Mouse (Mus musculus): ENCODE results near the gene Mef2b.
"Not testable (repeated sequence)": the region's sequence is repeated elsewhere in the genome, so short reads cannot be mapped to it uniquely, and the experiment has no call there.

Gene Mef2b

DNA sequence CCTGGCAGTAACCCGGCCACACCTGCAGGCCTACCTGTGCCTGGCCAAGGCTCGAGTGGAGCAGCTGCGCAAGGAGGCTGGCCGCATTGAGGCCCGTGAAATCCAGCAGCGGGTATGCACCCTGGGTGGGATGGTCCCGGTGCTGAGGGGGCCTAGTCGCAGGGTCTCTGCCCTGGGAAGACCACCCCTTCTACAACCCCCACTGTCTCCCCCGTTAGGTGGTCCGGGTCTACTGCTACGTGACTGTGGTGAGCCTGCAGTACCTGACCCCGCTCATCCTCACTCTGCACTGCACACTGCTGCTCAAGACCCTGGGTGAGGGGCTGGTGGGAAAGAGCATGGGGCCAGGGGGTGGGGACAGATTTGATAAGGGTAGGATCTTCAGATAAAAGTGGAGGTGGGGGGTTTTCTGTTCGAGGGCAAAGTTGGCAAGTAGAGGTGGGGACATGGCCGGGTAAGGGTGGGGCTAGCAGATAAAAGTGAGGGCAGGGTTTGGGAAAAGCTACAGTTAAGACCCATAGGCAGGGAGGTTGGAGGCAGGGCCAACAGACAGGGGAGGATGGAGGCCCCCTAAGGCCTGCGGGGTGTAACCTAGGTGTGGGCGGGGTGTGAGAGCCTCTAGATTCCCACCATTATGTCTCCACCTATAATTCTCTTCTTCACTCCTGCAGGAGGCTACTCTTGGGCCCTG lies 41.8 kb downstream of the Mef2b start:
- DNase-seq, result no peak

DNA sequence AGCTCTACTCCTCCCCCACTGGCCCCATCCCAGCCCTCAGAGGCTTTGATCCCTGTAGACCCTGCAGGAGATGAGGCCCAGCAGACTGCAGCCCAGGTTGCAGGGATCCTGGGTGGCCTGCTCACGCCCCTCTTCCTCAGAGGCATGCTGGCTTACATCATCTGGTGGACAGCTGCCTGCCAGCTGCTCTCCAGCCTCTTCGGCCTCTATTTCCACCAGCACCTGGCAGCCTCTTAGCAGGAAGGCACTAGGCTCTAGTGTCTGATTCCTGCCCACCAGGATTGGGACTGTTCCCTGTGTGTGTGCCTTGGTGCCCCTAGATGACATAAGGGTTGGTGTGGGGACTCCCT lies 42.4 kb downstream of the Mef2b start:
- DNase-seq, result no peak

DNA sequence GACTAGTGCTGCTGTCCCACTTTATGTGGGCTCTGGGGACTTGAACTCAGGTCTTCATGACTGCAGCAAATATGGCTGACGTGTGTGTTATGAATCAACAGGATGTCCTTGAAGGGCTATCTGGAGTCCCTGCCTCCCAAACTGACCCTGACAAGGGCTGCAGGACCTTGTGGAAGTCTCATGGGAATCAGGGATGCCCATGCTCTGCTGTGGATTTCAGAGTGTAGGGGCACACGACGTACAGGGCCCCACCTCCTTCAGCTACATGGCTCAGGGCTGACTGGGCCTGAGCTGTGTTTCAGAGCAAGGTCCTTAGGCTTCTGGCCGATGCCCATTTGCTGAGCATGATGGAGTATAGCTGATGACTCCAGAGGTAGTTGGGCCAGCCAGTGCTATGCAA lies 43.7 kb downstream of the Mef2b start:
- DNase-seq, result no peak

DNA sequence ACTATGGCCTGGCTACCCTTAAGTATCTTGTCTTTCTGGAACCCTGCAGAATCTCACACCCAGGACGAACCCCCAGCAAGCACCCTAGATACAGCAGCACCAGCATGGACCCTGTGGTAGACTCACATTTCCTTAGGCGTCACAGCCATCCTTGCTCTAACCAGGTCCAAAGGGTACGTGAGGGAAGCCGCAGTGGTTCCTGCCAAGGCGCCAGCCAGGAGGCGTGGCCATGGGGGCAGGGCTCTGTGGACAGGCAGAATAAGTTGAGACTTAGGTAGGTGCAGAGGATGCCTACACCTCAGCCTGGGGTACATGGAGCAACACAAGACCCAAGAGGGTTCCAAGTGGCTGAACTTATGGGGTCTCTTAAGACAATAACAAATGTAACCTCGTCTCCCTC lies 49.2 kb downstream of the Mef2b start:
- DNase-seq, result no peak

DNA sequence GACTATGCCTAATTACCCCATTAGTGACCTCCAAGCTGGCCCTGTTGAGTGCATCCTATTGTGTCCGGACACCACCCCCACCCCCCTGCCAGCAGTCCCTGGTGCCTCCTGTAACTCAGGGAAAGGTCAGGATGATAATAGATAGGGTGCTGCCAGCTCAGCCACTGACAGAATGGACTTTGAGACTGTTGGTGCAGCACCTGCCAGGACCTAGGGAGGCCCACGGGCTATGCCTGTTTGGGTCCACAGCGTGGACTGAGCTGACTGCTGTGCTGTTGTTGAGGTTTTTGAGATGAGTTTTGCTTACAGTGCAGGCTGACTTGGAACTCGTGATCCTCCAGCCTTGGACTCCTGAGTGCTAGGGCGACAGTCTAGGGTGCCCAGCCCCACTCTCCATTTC lies 53.7 kb downstream of the Mef2b start:
- no peak for DNase-seq

DNA sequence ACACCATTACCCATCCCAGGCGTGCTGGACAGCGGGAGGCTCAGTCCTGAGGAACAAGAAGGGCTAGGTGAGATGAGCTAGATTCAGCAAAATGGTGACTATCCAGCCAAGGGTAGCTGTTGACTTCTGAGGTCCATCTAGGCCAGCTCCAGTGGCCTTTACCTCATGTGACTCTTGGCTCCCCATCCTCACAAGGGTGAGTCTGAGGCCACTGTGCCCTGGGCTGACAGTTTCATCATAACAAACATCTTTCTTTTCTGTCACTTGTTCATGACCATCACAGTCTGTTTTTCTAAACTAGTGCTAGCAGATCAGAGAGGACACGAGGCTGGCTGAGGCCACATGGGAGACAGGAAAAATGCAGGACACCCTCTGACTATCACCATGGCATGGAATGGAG lies 54.7 kb downstream of the Mef2b start:
- no peak for DNase-seq

DNA sequence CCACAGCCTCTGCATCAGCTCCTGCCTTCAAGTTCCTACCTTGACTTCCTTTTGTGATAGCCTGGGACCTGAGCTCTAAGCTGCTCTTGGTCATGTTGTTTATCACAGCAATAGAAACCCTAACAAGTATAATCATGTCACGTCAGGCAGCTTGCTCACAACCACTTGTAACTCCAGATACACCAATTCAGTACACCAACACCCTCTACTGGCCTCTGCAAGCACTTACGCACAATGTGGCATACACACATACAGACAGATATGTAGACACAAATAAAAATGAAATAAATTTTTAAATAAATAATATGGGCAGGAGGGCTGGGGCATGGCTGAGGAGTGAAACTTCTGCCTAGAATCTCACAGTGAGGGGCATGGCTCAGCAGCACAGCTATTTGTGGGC lies 56.3 kb downstream of the Mef2b start:
- no peak for DNase-seq

DNA sequence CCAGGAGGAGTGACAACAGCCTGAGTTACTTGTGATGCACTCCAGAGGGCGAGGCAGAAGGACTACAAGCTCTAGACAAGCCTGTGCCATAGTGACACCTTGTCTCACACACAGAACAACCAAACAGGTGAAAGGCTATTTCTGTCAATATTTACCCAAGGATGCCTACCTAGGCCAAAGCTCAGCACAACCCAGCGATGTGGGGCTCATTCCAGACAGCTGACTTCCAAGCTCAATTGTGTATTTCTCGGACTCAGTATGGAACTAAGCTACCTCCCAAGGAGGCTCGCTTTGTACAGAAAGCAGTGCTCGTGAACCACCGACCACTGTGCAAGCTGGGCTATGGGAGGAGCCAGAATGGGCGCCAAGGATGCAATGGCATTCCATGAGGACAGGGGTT lies 58.1 kb downstream of the Mef2b start:
- no peak for DNase-seq

DNA sequence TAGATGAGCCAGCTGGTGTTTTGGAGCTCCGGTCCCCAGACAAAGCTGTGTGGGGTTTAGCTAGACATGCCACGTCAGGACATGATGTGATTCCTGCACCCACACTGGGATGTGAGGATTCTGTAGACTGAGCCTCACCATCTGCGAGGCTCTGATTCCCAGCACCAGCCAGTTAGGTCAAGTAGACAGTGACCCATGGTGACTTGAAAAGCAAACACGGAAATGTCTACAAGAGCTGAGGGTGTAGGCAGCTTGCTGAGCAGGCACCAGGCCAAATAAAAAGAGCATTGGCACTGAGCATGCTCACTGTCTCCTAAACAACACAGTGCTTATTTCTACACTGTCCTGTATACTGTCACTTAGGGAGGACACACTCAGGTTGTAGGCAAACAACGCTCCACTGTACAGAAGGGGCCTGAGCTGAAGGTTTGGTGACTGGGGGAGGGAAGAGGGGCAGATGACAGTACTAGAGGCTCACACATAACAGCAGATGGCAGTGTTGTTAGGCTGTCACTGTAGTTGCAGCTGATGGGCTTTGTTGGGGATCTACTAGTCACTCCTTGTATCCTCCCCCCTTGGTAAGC lies 60.7 kb downstream of the Mef2b start:
- DNase-seq, result no peak

DNA sequence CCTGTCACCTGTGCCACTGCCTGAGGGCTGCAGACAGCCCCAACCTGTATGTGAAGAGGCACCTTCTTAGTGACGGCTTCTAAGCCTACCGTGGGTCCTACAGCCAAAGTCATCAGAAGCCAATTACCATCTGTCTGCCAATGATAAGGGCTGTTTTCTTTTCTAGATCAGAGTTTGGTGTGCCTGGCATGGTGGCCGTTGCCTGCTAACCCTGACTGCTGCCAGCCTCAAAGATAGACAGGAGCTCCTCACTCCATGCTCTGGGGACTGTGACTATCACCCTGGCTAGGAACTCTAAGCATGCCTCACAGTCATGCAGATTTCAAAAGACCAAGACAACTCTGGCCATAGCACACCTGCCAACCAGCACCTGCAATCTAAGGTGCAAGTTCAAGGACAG lies 61.9 kb downstream of the Mef2b start:
- DNase-seq, result no peak

DNA sequence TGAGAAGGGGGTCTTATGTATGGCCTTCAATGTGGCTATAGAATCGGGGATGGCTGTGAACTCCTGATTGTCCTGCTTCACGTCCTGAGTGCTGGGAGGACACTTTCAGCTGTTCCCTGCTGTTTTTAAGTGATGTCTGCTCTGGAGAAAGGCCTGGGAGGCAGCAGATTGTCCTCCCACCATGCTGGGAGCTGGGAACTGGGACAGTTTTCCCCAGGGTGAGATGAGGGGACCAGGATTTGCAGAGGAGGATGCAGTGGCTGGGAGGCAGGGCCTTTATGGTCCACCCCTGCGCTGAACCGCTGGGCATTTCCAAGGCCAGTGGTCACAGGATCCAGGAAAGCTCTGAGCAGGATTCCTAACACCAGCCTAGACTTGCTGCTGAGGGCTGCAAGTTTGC lies 63.6 kb downstream of the Mef2b start:
- DNase-seq, result no peak

DNA sequence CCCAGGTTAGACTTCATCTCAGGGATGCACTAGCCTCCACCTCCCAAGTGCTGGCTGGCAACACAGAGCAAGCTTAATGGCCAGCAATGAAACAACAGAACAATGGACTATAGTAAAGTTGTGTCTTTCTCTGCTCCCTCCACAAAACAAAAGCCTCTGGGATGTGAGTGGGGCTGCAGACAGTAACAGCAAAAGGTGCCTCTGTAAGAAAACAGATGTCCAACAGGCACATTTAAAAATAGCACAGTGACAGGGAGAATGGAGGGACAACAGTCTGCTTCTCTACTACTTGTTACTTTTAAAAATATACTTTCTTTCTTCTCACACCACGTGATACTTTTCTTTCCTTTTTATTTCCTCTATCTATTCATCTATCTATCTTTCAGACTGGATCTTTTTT lies 65.2 kb downstream of the Mef2b start:
- DNase-seq, result no peak

DNA sequence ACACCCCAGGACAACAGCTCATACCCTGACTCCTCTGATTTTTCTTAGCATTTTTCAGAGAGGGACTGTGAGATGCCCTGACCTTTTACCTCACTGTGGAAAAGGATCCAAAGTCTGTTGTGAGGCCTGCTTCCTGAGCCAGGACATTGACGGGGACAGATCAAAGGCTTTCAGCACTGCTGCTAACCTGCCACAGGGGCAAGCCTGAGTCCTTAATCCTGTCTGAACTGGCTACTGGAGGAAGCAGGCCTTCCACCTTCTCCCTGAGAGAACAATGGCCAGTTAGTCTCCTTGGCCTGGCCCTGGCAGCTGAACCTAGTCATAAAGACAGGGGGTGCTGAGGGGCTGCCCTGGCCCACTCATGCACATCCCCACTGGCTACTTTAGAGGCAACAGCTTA lies 68.6 kb downstream of the Mef2b start:
- DNase-seq, result no peak

DNA sequence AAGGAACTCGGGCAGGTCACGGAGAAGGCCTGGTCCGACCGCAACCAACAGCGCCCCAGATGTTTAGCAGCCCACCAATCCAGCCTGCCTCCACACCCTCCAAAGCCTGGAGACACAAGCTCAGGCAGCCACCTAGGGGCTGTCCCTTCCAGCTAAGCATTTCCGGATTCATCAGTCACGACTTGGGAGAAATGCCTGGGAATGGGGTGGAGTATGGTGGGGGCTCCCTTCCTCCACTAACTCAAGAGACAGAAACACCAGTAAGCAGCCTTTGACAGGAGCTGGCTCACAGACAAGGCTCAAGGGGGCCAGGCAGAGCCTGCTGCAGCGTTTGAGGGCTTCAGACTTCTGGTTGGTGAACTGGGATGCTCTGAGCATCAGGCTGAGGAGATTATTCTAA lies 71.0 kb downstream of the Mef2b start:
- no peak for DNase-seq

DNA sequence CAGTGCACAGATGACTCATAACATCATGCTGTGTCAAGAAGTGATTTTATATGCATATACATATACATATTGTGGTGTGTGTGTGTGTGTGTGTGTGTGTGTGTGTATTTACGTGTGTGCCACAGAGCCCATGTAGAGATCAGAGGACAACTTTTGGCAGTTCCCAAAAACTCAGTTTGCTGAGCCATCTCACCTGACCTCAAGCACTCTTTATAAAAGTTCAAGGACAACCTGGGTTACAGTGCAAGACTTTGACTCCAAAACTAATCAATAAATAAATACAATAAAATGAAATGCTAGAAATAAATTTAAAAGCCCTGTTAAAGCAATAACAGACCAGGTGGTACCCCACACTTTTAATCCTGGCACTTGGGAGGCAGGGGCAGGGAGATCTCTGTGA lies 71.8 kb downstream of the Mef2b start:
- no peak for DNase-seq

DNA sequence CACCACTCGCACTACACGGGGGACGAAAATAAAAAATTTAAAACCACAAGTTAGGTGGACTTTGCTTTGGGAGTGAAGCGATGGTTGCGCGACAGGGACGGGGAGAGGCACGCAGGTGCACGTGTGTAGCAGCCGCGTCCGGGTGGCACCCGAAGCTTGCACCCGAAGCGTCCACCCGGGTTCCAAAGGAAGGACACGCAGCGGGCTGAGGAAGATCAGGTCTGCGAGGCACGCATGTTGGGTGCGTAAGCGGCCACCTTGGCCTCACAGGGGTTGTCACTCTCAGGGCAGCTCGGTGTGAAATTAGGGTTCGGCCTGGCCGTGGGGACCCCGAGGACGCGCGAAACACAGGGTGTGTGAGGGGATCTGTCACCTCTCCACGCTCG lies 72.2 kb downstream of the Mef2b start:
- peak; percentile 62 for DNase-seq

DNA sequence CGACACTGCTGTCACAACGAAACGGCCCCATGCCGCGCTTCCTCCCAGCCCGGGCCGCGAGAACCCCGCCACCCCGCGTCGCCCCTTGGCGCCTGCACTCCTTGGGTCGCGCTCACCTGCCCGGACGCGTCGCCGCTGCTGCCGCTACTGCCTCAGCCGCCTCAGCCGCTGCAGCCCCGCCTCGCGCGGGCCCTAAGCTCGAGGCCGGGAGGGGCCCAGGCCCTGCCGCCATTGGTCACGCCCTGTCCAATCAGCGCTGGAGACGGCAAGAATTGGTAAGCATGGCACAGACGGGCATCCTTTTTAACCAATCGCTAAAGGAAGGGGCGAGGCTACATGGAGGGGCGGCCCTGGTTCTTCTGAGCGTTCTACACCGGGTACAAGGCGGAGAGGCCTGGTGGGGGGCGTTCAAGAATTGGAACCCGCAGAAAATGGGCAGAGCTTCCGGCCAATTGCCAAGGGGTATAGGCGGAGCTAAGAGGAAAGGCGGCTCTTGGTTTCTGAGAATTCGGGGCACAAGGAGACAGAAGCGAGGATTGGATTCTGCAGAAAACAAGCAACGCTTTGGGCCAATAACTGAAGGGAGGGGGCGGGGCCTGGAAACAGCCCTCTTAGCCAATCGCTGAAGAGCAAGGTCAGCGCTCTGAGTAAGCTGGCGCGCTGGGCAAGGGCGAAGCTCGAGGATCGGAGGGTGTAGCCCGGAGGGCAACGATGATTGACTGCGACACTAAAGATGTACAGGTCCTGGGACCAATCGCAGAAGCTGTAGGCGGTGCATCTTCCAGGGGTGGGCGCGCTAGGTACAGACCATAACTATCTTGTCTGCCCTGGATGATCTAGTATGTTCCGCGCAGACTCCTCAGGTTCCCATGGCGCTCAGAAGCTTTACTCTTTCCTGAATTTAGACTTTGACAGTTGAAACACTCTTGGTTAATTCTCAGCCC lies 72.9 kb downstream of the Mef2b start, which contains the start of gene Slc25a42:
Gene Slc25a42 (minus strand): TSS at position 194 of the 944 bp plus-strand sequence.
- DNase-seq, result peak; percentile 97

DNA sequence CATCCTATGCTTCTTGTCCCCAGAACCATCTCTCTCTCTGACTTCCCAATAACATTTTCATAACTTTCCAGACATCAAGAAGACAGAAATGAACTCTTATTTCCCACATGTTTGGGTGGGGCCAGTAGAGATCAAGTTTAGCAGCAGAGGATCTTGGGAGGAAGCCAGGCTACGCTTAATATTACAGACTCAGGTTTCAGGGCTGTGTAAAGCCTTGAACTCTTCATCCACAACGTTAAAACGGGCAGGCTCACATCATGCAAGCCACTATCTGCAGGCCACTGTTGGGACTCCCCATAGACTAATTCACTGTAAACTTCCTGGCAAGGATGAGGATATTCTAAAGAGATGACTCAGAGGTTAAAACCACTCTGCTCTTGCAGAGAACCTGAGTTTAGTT lies 74.9 kb downstream of the Mef2b start:
- no peak for DNase-seq

DNA sequence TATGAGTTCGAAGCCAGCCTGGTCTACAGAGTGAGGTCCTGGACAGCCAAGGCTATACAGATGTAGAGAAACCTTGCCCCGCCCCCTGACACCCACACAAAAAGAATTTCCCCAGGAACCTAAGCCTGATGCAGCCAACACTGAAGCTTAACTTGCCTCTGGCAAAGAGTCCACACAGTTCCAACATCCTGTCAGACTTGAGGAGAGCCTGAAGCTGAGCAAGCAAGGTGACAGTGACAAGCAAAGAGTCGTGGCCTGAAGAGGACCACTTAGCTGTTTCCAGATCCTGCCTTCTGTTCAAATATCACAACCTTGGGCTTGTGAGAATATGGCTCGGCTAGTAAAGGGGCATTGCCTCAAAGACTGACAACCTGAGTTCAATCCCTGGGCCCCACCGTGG lies 75.6 kb downstream of the Mef2b start:
- no peak for DNase-seq

DNA sequence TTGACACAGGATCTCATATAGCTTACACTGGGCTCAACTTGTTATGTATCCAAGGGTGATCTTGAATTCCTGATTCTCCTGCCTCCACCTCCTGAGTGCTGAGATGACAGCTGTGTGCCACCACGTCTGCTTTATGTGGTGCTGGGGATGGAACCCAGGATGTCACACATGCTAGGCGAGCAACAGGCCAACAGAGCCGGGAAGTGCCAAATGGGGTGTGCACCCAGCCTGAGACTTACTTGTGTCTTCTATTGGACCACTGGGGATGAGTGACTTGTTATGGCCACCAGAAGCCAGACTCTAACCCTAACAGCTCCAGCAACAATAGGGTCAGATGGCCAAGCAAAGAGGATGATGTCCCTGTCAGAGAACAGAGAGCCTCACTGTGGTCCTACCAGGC lies 76.7 kb downstream of the Mef2b start:
- DNase-seq, result not testable (repeated sequence)

DNA sequence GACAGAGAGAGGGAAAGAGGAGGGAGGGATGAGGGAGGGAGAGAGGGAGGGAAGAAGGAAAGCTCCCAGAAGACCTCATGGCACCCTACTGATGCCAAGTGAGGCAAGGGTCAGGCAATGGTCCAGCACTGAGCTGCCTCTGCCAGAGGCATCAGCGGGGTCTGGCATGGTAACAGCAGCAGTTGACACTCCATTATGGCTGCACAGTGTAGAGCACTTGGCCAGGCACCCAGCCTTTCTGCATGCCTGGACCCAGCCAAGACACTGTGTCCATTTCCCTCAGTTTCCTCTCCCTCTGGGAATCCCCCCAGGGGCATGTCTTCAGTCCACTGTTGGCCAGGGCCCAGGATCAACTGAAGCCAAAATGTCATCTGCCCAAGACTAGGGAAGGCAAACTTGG lies 77.1 kb downstream of the Mef2b start:
- DNase-seq, result peak; percentile 53

All from right cerebral cortex, postnatal 14 days (tissue).